Mouse (Mus musculus): ENCODE data around the gene Sgms1. TPM values are rescaled to one million over a fixed set of nuclear protein-coding genes. Genes with fewer than 3 reads are reported as not detected.

Sgms1 gene
- polyA plus RNA-seq, 1 experiment: 5.3 TPM

- TF ChIP-seq USF1 (IDR thresholded peaks at IDR 0.05; ENCODE audit: low read depth) (no peak), FOSL1 (IDR thresholded peaks at IDR 0.05; ENCODE audit: insufficient read depth, low read length, poor library complexity, severe bottlenecking) (no peak), MYOG (IDR thresholded peaks at IDR 0.05; ENCODE audit: control insufficient read depth, extremely low read depth, insufficient read length) (no peak)
- no peak overlapping the region for H3K4me3 ChIP-seq (ENCODE audit: insufficient read depth, poor library complexity, severe bottlenecking)
- H3K27me3 ChIP-seq (ENCODE audit: control insufficient read depth, insufficient read depth, insufficient read length): no peaks in the 10 kb centered on the region
- H3ac ChIP-seq (ENCODE audit: control insufficient read depth, insufficient read length, low read depth): no peak overlapping the region
- H3K36me3 ChIP-seq (ENCODE audit: control insufficient read depth, insufficient read depth): no peaks in the 10 kb centered on the region
- peaks cover 1% of the 10 kb centered on the region for H3K79me3 ChIP-seq (ENCODE audit: low read depth)
- H3K79me2 ChIP-seq (ENCODE audit: control insufficient read depth, insufficient read depth): peaks cover 6% of the 10 kb centered on the region
Measured at GRCm38 (mm10) chr19:32313304-32313703, 76.2 kb downstream of the Sgms1 start.

GRCm38 (mm10) chr19:32311762-32312161, 77.8 kb downstream of the Sgms1 start:
- H3K36me3 ChIP-seq (ENCODE audit: control insufficient read depth, insufficient read depth): no peaks in the 10 kb centered on the region

GRCm38 (mm10) chr19:32311063-32311462, 78.5 kb downstream of the Sgms1 start:
- Histone ChIP-seq H3K79me2 (ENCODE audit: control insufficient read depth, insufficient read depth) (peaks cover under 1% of the 10 kb centered on the region), H3K4me3 (ENCODE audit: insufficient read depth, poor library complexity, severe bottlenecking) (no peak overlapping the region), H3ac (ENCODE audit: control insufficient read depth, insufficient read length, low read depth) (no peak overlapping the region), H3K79me3 (ENCODE audit: low read depth) (peaks cover 1% of the 10 kb centered on the region), H3K27me3 (ENCODE audit: control insufficient read depth, insufficient read depth, insufficient read length) (no peaks in the 10 kb centered on the region), H3K36me3 (ENCODE audit: control insufficient read depth, insufficient read depth) (no peaks in the 10 kb centered on the region)
- TF ChIP-seq USF1 (IDR thresholded peaks at IDR 0.05; ENCODE audit: low read depth) (no peak), CEBPB (IDR thresholded peaks at IDR 0.05; ENCODE audit: low read depth) (no peak), MYOD1 (IDR thresholded peaks at IDR 0.05; ENCODE audit: control insufficient read depth, insufficient read length, low read depth) (no peak), MYOG (IDR thresholded peaks at IDR 0.05; ENCODE audit: control insufficient read depth, extremely low read depth, insufficient read length) (no peak), CTCF (IDR thresholded peaks at IDR 0.05; ENCODE audit: control insufficient read depth, insufficient read depth, insufficient read length) (no peak)

More at GRCm38 (mm10) chr19:32311762-32312161, 77.8 kb downstream of the Sgms1 start:
- peaks cover 6% of the 10 kb centered on the region for H3K79me2 ChIP-seq (ENCODE audit: control insufficient read depth, insufficient read depth)
- no peaks in the 10 kb centered on the region for H3K27me3 ChIP-seq (ENCODE audit: control insufficient read depth, insufficient read depth, insufficient read length)
- H3K4me3 ChIP-seq (ENCODE audit: insufficient read depth, poor library complexity, severe bottlenecking): no peak overlapping the region
- H3ac ChIP-seq (ENCODE audit: control insufficient read depth, insufficient read length, low read depth): no peak overlapping the region
- TF ChIP-seq CTCF (IDR thresholded peaks at IDR 0.05; ENCODE audit: control insufficient read depth, insufficient read depth, insufficient read length) (no peak), MYOD1 (IDR thresholded peaks at IDR 0.05; ENCODE audit: control insufficient read depth, insufficient read length, low read depth) (no peak), MAX (IDR thresholded peaks at IDR 0.05) (no peak), CEBPB (IDR thresholded peaks at IDR 0.05; ENCODE audit: low read depth) (no peak), MYOG (IDR thresholded peaks at IDR 0.05; ENCODE audit: control insufficient read depth, extremely low read depth, insufficient read length) (no peak), FOSL1 (IDR thresholded peaks at IDR 0.05; ENCODE audit: insufficient read depth, low read length, poor library complexity, severe bottlenecking) (no peak), USF1 (IDR thresholded peaks at IDR 0.05; ENCODE audit: low read depth) (no peak)
- peaks cover 1% of the 10 kb centered on the region for H3K79me3 ChIP-seq (ENCODE audit: low read depth)

GRCm38 (mm10) chr19:32310483-32310882, 79.0 kb downstream of the Sgms1 start:
- TF ChIP-seq MAX (IDR thresholded peaks at IDR 0.05) (no peak), FOSL1 (IDR thresholded peaks at IDR 0.05; ENCODE audit: insufficient read depth, low read length, poor library complexity, severe bottlenecking) (no peak), CEBPB (IDR thresholded peaks at IDR 0.05; ENCODE audit: low read depth) (no peak), CTCF (IDR thresholded peaks at IDR 0.05; ENCODE audit: control insufficient read depth, insufficient read depth, insufficient read length) (no peak), MYOD1 (IDR thresholded peaks at IDR 0.05; ENCODE audit: control insufficient read depth, insufficient read length, low read depth) (no peak), USF1 (IDR thresholded peaks at IDR 0.05; ENCODE audit: low read depth) (no peak), MYOG (IDR thresholded peaks at IDR 0.05; ENCODE audit: control insufficient read depth, extremely low read depth, insufficient read length) (no peak)
- Histone ChIP-seq H3K36me3 (ENCODE audit: control insufficient read depth, insufficient read depth) (no peaks in the 10 kb centered on the region), H3K79me2 (ENCODE audit: control insufficient read depth, insufficient read depth) (no peaks in the 10 kb centered on the region), H3K27me3 (ENCODE audit: control insufficient read depth, insufficient read depth, insufficient read length) (no peaks in the 10 kb centered on the region), H3K4me3 (ENCODE audit: insufficient read depth, poor library complexity, severe bottlenecking) (no peak overlapping the region), H3K79me3 (ENCODE audit: low read depth) (peaks cover 1% of the 10 kb centered on the region), H3ac (ENCODE audit: control insufficient read depth, insufficient read length, low read depth) (no peak overlapping the region)

GRCm38 (mm10) chr19:32309346-32309745, 80.2 kb downstream of the Sgms1 start:
- Histone ChIP-seq H3K79me2 (ENCODE audit: control insufficient read depth, insufficient read depth) (no peaks in the 10 kb centered on the region), H3ac (ENCODE audit: control insufficient read depth, insufficient read length, low read depth) (no peak overlapping the region), H3K36me3 (ENCODE audit: control insufficient read depth, insufficient read depth) (no peaks in the 10 kb centered on the region), H3K4me3 (ENCODE audit: insufficient read depth, poor library complexity, severe bottlenecking) (no peak overlapping the region), H3K79me3 (ENCODE audit: low read depth) (peaks cover 1% of the 10 kb centered on the region), H3K27me3 (ENCODE audit: control insufficient read depth, insufficient read depth, insufficient read length) (no peaks in the 10 kb centered on the region)
- peak; percentile 76 for TF ChIP-seq MYOD1 (IDR thresholded peaks at IDR 0.05; ENCODE audit: control insufficient read depth, insufficient read length, low read depth)
- no peak for TF ChIP-seq MYOG (IDR thresholded peaks at IDR 0.05; ENCODE audit: control insufficient read depth, extremely low read depth, insufficient read length)
- no peak for TF ChIP-seq MAX (IDR thresholded peaks at IDR 0.05)
- no peak for TF ChIP-seq CTCF (IDR thresholded peaks at IDR 0.05; ENCODE audit: control insufficient read depth, insufficient read depth, insufficient read length)
- peak; percentile 78 for TF ChIP-seq CEBPB (IDR thresholded peaks at IDR 0.05; ENCODE audit: low read depth)
- no peak for TF ChIP-seq FOSL1 (IDR thresholded peaks at IDR 0.05; ENCODE audit: insufficient read depth, low read length, poor library complexity, severe bottlenecking)
- no peak for TF ChIP-seq USF1 (IDR thresholded peaks at IDR 0.05; ENCODE audit: low read depth)

- H3K79me2 ChIP-seq (ENCODE audit: control insufficient read depth, insufficient read depth): peaks cover under 1% of the 10 kb centered on the region
- no peaks in the 10 kb centered on the region for H3K27me3 ChIP-seq (ENCODE audit: control insufficient read depth, insufficient read depth, insufficient read length)
- TF ChIP-seq MYOD1 (IDR thresholded peaks at IDR 0.05; ENCODE audit: control insufficient read depth, insufficient read length, low read depth) (no peak), CTCF (IDR thresholded peaks at IDR 0.05; ENCODE audit: control insufficient read depth, insufficient read depth, insufficient read length) (no peak), FOSL1 (IDR thresholded peaks at IDR 0.05; ENCODE audit: insufficient read depth, low read length, poor library complexity, severe bottlenecking) (no peak)
- H3K4me3 ChIP-seq (ENCODE audit: insufficient read depth, poor library complexity, severe bottlenecking): no peak overlapping the region
- H3K79me3 ChIP-seq (ENCODE audit: low read depth): peaks cover under 1% of the 10 kb centered on the region
- no peaks in the 10 kb centered on the region for H3K36me3 ChIP-seq (ENCODE audit: control insufficient read depth, insufficient read depth)
- H3ac ChIP-seq (ENCODE audit: control insufficient read depth, insufficient read length, low read depth): no peak overlapping the region
Measured at GRCm38 (mm10) chr19:32308311-32308710, 81.2 kb downstream of the Sgms1 start.

Data from C2C12 (cell line).